Comparison of ENCODE assay signal across 9 mouse cellular contexts in genomic region chrX:160116658-160117057, GRCm38 (mm10). TPM values are rescaled to one million over a fixed set of nuclear protein-coding genes. Genes with fewer than 3 reads are reported as not detected.
DNase-seq lines count a peak whose midpoint lies in the region; ATAC-seq and TF ChIP-seq lines count a peak whose summit lies in the region.
"Had no signal": no experiment of that assay in that cellular context is flagged by ENCODE, and none has a peak within 500 bp of the region (broad histone marks: within the 10 kb centered on the region; RNA-seq: fewer than 3 reads in every experiment).

No protein-coding gene starts in this region.

- WGBS in forebrain, embryonic 12.5 days, result 75% methylated on average over 3 of the region's 3 CpGs
- WGBS in intestine, embryonic 14.5 days, result 78% methylated on average over 3 of the region's 3 CpGs

- ATAC-seq in forebrain, embryonic 12.5 days (ENCODE audit: low FRiP score), result peak; percentile 33; the same call in 1 of the 2 replicates
- peak; percentile 55; the same call in 1 of the 2 replicates for ATAC-seq in intestine, embryonic 14.5 days (replicated peaks; ENCODE audit: low FRiP score, low TSS enrichment, low read depth)

- H3K4me2 ChIP-seq in forebrain, embryonic 12.5 days, result no peak overlapping the region
- H3K4me2 ChIP-seq in intestine, embryonic 14.5 days (ENCODE audit: low read length), result no peak overlapping the region

- intact Hi-C loops in gastrocnemius, adult 2 months (cut with DNase I), result loop anchor here (10.0 kb wide), 1 partner anchor 132 kb away; the partner anchor contains the start of gene Map3k15
- intact Hi-C loops in left cerebral cortex, postnatal 14 days (cut with DNase I), result loop anchor here (5.0 to 10.0 kb wide), 3 partner anchors 129 to 492 kb away; partner anchors contain the start of genes Map3k15 and Sh3kbp1

- H3K4me1 ChIP-seq in forebrain, embryonic 12.5 days, result no peaks in the 10 kb centered on the region
- H3K4me1 ChIP-seq in intestine, embryonic 14.5 days (replicated peaks; ENCODE audit: control insufficient read depth, insufficient read depth, low read length), result no peaks in the 10 kb centered on the region

- H3K27me3 ChIP-seq in forebrain, embryonic 12.5 days, result 0 out of 2 replicates have a peak, but pooled peaks cover 9% of the 10 kb centered on the region
- H3K27me3 ChIP-seq in intestine, embryonic 14.5 days (replicated peaks; ENCODE audit: control insufficient read depth, insufficient read depth, low read length), result no peaks in the 10 kb centered on the region

- H3K9me3 ChIP-seq in forebrain, embryonic 12.5 days, result no peaks in the 10 kb centered on the region
- no peaks in the 10 kb centered on the region for H3K9me3 ChIP-seq in intestine, embryonic 14.5 days (ENCODE audit: control insufficient read depth, low read length)
- H3K9me3 ChIP-seq: megakaryocyte, embryonic 14.5 days had no signal

- no peak overlapping the region for H3K4me3 ChIP-seq in gastrocnemius, adult 2 months
- no peak overlapping the region for H3K4me3 ChIP-seq in forebrain, embryonic 12.5 days (replicated peaks)
- H3K4me3 ChIP-seq in intestine, embryonic 14.5 days (ENCODE audit: low read depth, low read length), result no peak overlapping the region
- H3K4me3 ChIP-seq: megakaryocyte, embryonic 14.5 days had no signal

- TF ChIP-seq CTCF in gastrocnemius, adult 2 months (IDR thresholded peaks at IDR 0.05), result peak; percentile 64

- no peak overlapping the region for H3K27ac ChIP-seq in gastrocnemius, adult 2 months
- H3K27ac ChIP-seq in forebrain, embryonic 12.5 days, result no peak overlapping the region
- H3K27ac ChIP-seq in intestine, embryonic 14.5 days (ENCODE audit: low read depth), result no peak overlapping the region

- peak; percentile 42 for DNase-seq in gastrocnemius, adult 2 months
- no peak for DNase-seq in gastrocnemius, adult 8-10 months (ENCODE audit: low spot score in 2 of 2)
- peak; percentile 38 to 64 for DNase-seq in adrenal gland, postnatal 36 days
- DNase-seq in intestine, embryonic 14.5 days (ENCODE audit: low spot score), result peak; percentile 57
- peak; percentile 45 to 74 for DNase-seq in left cerebral cortex, postnatal 14 days (ENCODE audit: low spot score in 2 of 2)
- DNase-seq in mesoderm, embryonic 11.5 days (ENCODE audit: low read depth, low spot score), result peak; percentile 52
- DNase-seq in right cerebral cortex, postnatal 36 days (ENCODE audit: low spot score in 2 of 2), result peak; percentile 6 to 21

- H3K9ac ChIP-seq in forebrain, embryonic 12.5 days, result no peak overlapping the region
- no peak overlapping the region for H3K9ac ChIP-seq in intestine, embryonic 14.5 days (ENCODE audit: low read length)

- H3K36me3 ChIP-seq in forebrain, embryonic 12.5 days (replicated peaks), result peaks cover 10% of the 10 kb centered on the region; the same call in 1 of the 2 replicates
- H3K36me3 ChIP-seq in intestine, embryonic 14.5 days (ENCODE audit: control insufficient read depth, insufficient read depth, low read length), result peaks cover 12% of the 10 kb centered on the region

RNA-seq across cellular contexts. Expression of gene Pdha1, which starts 21.6 kb away (rescaled TPM):
- 100 to 1,000 TPM; 567 to 646 TPM for total RNA-seq in gastrocnemius, adult 2 months (2021)
- total RNA-seq in gastrocnemius, adult 8-10 months (2022), result 100 to 1,000 TPM; 455 to 556 (median 496) TPM
- 100 to 1,000 TPM; 412 to 426 TPM for total RNA-seq in adrenal gland, postnatal 36 days (2021)
- 93.7 and 96.5 TPM in 2 replicates for polyA plus RNA-seq in forebrain, embryonic 12.5 days (2016; fragmentation: Nextera tagmentation; extraction: Ambion mirVana)
- polyA plus RNA-seq in intestine, embryonic 14.5 days (2014; fragmentation: Nextera tagmentation; extraction: Ambion mirVana), result 120 and 126 TPM in 2 replicates
- total RNA-seq in left cerebral cortex, postnatal 14 days (2021), result 100 to 1,000 TPM; 290 to 305 TPM

Comparison
In these comparisons a context has a peak if more than half of its experiments do, and no peak if none do; other contexts are left out.
1. DNase-seq: peak in gastrocnemius, adult 2 months (single experiment), adrenal gland, postnatal 36 days (2 of 2), intestine, embryonic 14.5 days (single experiment), left cerebral cortex, postnatal 14 days (2 of 2), mesoderm, embryonic 11.5 days (single experiment) and right cerebral cortex, postnatal 36 days (2 of 2); none in gastrocnemius, adult 8-10 months (0 of 2).